Mouse (Mus musculus): ENCODE measurements around the gene Bicdl1. TPM values are rescaled to one million over a fixed set of nuclear protein-coding genes. Genes with fewer than 3 reads are reported as not detected.

Gene Bicdl1
- polyA plus RNA-seq, 1 experiment, result 3.1 TPM

DNA sequence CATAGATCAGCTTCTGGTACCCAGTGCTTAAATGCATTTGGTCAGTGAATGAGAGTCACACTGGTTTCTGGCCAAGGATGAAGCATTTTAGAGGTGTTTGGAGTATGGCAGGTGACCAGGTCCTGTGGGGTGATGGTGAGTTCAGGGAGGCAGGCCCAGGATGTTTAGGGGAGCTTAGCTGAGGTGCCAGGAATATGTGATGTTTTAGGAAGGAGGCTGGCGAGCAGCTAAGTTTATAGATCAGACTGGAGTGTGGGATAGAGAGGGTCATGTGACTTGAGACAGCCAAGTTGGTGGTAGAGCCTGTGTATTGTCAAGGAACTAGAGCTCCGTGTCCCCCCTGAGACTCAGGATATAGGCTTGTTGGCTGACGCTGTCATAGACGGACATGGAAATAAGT, 98.4 kb downstream of the Bicdl1 start:
- Histone ChIP-seq H3K4me1 (ENCODE audit: control insufficient read depth, insufficient read depth, insufficient read length, low read length) (peaks cover 37% of the 10 kb centered on the region), H3K27ac (replicated peaks; ENCODE audit: low read depth, low read length) (no peak overlapping the region), H3K4me3 (ENCODE audit: insufficient read depth, low read depth, low read length) (peak overlapping the region; percentile 92)

DNA sequence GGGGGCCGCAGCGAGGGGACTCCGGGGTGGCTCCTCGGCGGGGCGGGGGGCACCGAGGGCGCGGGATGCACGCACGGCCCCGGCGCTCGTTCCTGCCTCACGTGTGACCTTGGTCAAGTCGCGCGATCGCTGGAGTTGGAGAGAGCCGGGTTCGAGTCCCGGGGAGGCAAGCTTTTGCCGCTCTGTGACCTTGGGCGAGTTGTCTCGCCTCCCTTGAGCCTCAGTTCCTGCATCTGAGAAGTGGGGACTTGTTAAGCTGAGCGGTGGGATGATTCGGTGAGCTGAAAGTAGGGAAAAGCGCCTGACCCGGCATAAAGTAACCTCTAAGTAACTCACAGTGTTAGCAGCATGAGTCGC, 99.1 kb downstream of the Bicdl1 start:
- peak overlapping the region; percentile 92 for H3K4me3 ChIP-seq (ENCODE audit: insufficient read depth, low read depth, low read length)
- peak overlapping the region; percentile 37 for H3K27ac ChIP-seq (replicated peaks; ENCODE audit: low read depth, low read length)
- peaks cover 34% of the 10 kb centered on the region for H3K4me1 ChIP-seq (ENCODE audit: control insufficient read depth, insufficient read depth, insufficient read length, low read length)

DNA sequence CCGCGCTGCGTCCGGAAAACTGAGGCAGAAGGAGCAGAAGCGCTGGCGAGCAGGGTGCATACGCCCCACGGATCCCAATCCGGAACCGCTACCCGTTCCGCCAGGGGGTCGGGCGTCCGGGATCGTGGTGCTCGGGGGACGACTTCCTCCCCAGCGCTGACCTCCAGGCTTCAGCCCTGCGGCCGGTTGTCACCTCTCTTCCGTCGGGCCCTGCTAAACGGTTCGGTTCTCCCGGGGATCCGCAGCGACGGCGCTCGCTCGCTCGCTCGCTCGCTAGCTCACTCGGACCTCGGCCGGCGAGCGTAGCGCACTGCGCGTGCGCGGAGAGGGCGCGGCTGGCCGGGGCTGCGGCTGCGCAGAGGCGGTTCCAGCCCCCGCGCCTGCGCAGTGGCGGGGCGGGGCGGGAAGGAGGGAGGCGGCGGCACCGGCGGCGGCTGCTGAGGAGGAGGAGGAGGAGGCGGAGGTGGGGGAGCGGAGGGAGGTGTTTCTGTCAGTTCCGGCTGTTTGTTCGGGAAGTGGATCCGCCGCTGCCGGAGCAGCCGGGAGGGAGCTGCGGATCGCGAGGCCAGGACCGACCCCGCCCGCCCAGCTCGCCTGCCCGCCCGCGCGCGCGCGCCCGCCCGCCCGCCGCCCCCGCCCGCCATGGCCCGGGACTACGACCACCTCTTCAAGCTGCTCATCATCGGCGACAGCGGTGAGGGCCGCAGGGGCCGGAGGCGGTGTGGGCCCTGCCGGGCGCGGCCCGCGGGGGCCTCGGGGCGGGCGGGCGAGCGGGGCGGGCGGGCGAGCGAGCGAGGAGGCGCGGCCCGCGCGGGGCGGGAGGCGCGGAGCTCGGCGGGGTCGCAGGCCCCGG, 99.7 kb downstream of the Bicdl1 start, which contains the start of gene Rab35:
Rab35 (plus strand) TSS at position 404 of the 853 bp plus-strand sequence.
- peak within 1 kb of the TSS; percentile 91 for H3K27ac ChIP-seq (replicated peaks; ENCODE audit: low read depth, low read length)
- H3K4me1 ChIP-seq (ENCODE audit: control insufficient read depth, insufficient read depth, insufficient read length, low read length), result peaks cover 28% of the 10 kb centered on the region
- peak within 1 kb of the TSS; percentile 98 for H3K4me3 ChIP-seq (ENCODE audit: insufficient read depth, low read depth, low read length)

DNA sequence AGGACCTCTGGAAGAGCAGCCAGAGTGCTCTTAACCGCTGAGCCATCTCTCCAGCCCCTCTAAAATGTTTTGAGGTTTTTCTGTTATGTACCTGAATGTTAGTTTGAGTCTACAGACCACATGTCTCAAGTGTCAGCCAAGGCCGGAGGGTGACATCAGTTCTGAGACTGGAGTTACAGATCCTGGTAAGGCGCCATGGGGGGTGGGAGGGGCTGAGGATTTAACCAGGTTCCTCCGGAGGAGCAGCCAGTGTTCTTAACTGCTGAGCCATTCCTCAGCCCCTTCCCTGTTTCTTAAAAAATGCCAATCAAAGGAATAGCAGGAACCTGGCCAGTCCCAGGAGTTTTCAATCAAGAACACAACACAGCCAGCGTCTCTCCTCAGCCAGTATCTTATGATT, 101.1 kb downstream of the Bicdl1 start:
- Histone ChIP-seq H3K4me3 (ENCODE audit: insufficient read depth, low read depth, low read length) (peak overlapping the region; percentile 98; the same call in 1 of the 2 replicates), H3K4me1 (ENCODE audit: control insufficient read depth, insufficient read depth, insufficient read length, low read length) (peaks cover 22% of the 10 kb centered on the region), H3K27ac (replicated peaks; ENCODE audit: low read depth, low read length) (no peak overlapping the region)

DNA sequence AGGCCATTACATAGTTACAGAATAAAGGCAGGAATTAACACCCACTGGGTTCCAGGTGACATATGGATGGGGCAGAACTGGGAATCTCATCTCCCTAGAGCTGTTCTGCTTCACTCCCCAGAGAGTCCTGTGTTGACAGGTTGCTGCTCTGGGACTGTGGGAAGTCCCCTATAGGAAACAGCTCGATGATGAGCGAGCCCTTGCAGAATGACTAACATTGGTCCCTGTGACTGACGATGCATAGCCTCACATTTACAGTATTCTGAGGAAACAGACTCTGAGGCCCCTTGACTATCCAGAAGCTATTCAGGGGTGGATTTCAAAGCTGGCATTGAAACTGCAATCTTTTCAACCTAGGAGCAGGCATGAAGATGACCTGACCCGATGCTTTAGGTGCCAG, 101.7 kb downstream of the Bicdl1 start:
- Histone ChIP-seq H3K4me3 (ENCODE audit: insufficient read depth, low read depth, low read length) (no peak overlapping the region), H3K27ac (replicated peaks; ENCODE audit: low read depth, low read length) (no peak overlapping the region), H3K4me1 (ENCODE audit: control insufficient read depth, insufficient read depth, insufficient read length, low read length) (peaks cover 20% of the 10 kb centered on the region)

DNA sequence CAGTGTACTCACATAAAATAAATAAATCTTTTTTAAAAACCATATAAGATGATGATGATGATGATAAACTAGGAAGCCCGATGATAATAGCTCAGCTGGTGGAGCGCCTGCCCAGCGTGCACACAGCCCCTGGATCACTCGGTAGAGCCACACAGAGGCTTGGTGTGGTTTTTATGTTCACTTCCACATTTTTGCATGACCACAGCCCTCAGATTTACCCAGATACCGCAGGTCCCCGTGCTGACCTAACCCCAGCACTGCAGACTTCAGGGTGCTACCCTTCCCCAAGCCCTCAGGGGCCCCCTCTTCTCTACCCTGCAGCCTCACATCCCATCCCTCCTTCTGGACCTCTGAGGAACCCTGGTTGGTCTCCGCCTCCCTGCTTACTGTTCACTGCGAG, 103.3 kb downstream of the Bicdl1 start:
- H3K27ac ChIP-seq (replicated peaks; ENCODE audit: low read depth, low read length), result no peak overlapping the region
- peaks cover 5% of the 10 kb centered on the region for H3K4me1 ChIP-seq (ENCODE audit: control insufficient read depth, insufficient read depth, insufficient read length, low read length)
- no peak overlapping the region for H3K4me3 ChIP-seq (ENCODE audit: insufficient read depth, low read depth, low read length)

DNA sequence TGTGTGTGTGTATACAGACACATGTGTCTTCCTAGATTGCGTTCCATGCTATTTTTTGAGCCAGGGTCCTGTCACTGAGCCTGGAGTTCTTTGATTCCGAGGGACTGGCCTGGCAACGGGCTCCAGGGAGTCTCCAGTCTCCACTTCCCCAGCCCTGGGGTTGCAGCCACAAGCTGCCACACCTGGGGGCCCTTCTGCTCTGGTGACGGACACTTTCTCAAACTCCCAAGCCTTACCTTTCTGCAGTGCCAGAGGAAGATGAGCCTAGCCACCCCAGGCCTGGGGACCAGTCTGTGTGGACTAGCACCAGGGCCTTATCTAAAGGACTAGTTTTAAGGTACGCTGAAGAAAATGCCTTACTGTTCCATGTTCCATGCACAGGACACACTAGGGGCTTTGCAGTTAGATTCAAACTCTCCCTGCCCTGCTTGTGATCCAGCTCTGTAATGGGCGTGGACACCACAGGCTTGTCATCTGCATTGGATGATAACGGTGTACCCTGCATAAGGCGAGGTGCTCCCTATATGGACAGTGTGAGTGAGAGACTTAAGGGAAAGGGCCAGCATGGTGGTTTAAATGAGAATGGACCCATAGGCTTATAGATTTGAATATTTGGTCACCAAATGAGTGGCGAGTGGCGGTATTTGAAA, 105.1 kb downstream of the Bicdl1 start:
- no peak overlapping the region for H3K27ac ChIP-seq (replicated peaks; ENCODE audit: low read depth, low read length)
- no peak overlapping the region for H3K4me3 ChIP-seq (ENCODE audit: insufficient read depth, low read depth, low read length)
- H3K4me1 ChIP-seq (ENCODE audit: control insufficient read depth, insufficient read depth, insufficient read length, low read length), result no peaks in the 10 kb centered on the region

DNA sequence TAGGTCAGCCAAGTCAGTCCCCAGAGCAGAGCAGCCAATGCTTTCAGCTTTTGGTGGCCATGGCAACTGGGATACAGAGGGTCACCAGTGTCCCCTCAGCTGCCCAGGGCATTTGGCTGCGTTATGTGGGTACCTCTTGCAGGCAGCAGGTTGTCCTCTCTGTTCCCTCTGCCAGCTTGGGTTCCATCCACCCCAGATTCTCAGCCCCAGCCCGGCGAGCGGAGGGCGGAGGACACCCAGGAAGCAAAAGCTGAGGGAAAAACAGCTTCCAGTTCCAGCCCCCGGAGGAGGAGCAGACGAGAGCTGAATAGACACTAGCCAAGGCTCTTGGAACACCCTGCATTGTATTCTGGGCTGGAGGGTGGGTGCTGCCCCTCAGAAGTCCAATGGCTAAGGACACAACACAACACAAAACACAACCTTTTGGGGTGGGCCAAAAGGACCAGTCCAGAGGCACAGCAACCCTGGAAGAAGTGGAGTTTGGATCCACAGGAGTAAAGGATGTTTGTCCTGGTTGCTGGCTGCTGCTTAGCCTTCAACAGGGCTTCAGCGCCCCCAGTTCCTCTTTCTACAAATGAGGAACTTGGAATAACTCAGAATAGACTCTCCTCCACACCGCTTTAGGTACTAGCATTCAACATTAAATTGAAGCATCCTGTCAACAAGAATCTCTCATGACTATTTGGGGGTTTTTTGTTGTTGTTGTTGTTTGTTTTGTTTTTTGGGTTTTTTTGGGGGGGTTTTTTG, 107.6 kb downstream of the Bicdl1 start:
- Histone ChIP-seq H3K4me1 (ENCODE audit: control insufficient read depth, insufficient read depth, insufficient read length, low read length) (no peaks in the 10 kb centered on the region), H3K4me3 (ENCODE audit: insufficient read depth, low read depth, low read length) (no peak overlapping the region), H3K27ac (replicated peaks; ENCODE audit: low read depth, low read length) (peak overlapping the region; percentile 52; the same call in 1 of the 2 replicates)

DNA sequence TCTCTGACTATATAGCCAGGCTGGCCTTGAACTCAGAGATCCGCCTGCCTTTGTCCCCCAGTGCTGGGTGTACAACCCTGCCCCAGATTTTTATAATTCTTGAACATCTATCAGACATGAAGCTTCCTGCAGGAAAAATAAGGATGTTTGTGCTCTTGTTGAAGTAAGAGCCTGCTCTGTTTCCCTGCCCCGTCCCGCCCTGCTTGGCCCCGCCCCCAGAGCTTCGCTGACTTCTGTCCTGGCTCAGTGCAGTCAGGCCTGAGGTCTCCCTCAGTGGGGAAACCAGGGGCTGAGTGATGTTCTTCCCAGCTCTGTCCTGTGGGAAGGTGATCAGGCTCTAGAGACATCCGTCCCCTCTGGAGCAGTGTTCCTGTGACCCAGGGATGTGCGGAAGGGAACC, 108.7 kb downstream of the Bicdl1 start:
- H3K27ac ChIP-seq (replicated peaks; ENCODE audit: low read depth, low read length), result no peak overlapping the region
- no peak overlapping the region for H3K4me3 ChIP-seq (ENCODE audit: insufficient read depth, low read depth, low read length)
- no peaks in the 10 kb centered on the region for H3K4me1 ChIP-seq (ENCODE audit: control insufficient read depth, insufficient read depth, insufficient read length, low read length)

DNA sequence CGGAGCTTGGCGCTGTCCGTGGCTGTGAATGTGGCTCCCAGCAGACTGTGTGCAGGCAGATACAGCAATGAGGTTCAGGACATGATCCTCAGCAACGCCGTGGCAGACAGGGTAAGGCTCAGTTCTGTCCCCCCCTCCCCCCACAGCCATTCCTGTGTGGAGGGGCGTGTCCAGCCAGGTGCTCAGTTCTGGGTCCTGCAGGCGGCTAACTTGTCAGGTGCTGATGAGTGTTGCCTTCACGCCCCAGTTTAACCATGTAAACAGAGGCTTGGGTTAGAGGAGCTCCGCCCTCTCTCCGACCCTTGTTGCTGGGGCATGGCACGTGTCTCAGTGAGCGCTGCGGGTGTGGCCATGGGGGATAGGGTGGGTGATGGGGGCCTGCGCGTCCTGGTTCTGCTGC, 111.7 kb downstream of the Bicdl1 start:
- H3K4me1 ChIP-seq (ENCODE audit: control insufficient read depth, insufficient read depth, insufficient read length, low read length), result no peaks in the 10 kb centered on the region

DNA sequence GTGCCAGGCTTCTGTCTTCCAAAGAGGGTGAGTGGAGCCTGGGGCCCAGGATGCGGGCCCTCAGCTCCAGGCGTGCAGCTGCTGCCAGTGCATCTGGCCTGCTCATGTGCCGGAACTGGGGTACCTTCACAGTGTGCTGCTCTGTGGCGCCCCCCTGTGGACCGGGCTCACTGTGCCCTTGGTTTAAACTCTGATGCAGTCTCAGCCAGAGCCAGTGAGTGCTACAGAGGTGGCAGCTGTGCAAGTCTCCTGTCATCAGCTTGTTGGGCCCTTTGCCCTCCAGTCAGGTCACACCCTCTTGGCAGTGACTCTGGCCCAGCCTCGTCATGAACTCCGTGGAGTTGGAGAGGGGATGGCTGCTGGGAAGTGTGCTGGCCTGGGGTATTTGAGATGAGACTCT, 116.5 kb downstream of the Bicdl1 start:
- Histone ChIP-seq H3K4me1 (ENCODE audit: control insufficient read depth, insufficient read depth, insufficient read length, low read length) (no peaks in the 10 kb centered on the region), H3K27ac (replicated peaks; ENCODE audit: low read depth, low read length) (no peak overlapping the region), H3K4me3 (ENCODE audit: insufficient read depth, low read depth, low read length) (no peak overlapping the region)

More for the DNA sequence above, 111.7 kb downstream of the Bicdl1 start:
- H3K4me3 ChIP-seq (ENCODE audit: insufficient read depth, low read depth, low read length), result no peak overlapping the region
- H3K27ac ChIP-seq (replicated peaks; ENCODE audit: low read depth, low read length), result no peak overlapping the region

DNA sequence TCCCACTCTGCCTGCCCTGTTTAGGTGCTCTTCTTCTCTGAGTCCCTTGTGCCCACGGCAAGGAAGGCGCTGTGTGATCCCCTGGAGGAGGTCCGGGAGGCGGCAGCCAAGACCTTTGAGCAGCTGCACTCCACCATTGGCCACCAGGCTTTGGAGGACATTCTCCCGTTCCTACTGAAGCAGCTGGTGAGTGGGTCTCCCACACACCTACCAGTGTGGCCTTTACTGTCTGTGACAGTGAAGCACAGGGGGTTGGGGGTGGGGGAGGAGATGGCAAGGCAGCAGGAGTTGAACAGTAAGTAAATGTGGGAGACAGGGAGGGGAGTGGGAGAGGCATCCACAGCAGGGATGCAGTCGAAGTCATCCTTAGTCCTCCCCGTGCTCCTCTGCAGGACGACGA, 118.1 kb downstream of the Bicdl1 start:
- Histone ChIP-seq H3K4me3 (ENCODE audit: insufficient read depth, low read depth, low read length) (no peak overlapping the region), H3K4me1 (ENCODE audit: control insufficient read depth, insufficient read depth, insufficient read length, low read length) (no peaks in the 10 kb centered on the region), H3K27ac (replicated peaks; ENCODE audit: low read depth, low read length) (no peak overlapping the region)

DNA sequence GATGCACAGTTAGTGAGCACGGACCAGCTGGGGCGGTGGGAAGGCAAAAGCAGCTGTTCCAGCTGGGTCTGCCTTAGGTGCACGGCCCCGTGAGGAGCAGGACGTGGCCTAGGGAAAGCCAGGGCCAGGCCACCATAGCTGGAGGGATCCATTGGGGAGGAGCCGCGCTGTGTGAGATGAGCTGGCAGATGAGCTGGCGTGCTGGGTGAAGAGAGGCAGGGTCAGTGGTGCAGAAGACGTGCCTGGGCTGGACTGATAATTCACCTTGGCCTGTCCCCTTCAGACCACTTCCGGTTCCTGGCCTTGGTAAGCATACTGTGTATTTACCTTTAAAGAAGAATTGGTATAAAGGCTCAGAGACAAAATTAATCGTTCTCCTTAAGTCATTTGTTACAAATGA, 119.9 kb downstream of the Bicdl1 start:
- Histone ChIP-seq H3K27ac (replicated peaks; ENCODE audit: low read depth, low read length) (no peak overlapping the region), H3K4me1 (ENCODE audit: control insufficient read depth, insufficient read depth, insufficient read length, low read length) (no peaks in the 10 kb centered on the region), H3K4me3 (ENCODE audit: insufficient read depth, low read depth, low read length) (no peak overlapping the region)

DNA sequence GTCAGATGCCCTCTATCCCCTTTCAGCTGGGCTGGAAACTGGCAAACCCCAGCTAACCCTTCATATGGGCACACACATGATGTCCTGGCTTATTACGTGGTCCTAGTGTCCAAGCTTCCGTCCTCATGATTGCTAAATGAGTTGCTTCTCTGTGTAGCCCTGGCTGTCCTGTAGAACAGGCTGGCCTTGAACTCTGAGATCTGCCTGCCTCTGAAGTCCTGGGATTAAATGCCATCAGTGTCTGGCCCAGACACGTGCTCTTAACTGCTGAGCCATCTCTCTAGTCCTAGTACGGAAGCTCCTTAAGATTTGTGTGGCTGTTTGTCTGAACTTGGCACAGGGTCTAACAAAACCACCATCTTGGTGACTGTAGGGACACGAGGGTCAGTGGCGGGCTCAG, 127.9 kb downstream of the Bicdl1 start:
- Histone ChIP-seq H3K4me1 (ENCODE audit: control insufficient read depth, insufficient read depth, insufficient read length, low read length) (no peaks in the 10 kb centered on the region), H3K27ac (replicated peaks; ENCODE audit: low read depth, low read length) (no peak overlapping the region), H3K4me3 (ENCODE audit: insufficient read depth, low read depth, low read length) (no peak overlapping the region)

Measured in brown adipose tissue, adult 24 weeks (tissue).